Mouse (Mus musculus): Measurements from ENCODE around the gene Cbx5.

- TF ChIP-seq USF1 (IDR thresholded peaks at IDR 0.05; ENCODE audit: low read depth): no peak
- TF ChIP-seq MAX (IDR thresholded peaks at IDR 0.05): no peak
- no peak for TF ChIP-seq CEBPB (IDR thresholded peaks at IDR 0.05; ENCODE audit: low read depth)
- TF ChIP-seq CTCF (IDR thresholded peaks at IDR 0.05; ENCODE audit: control insufficient read depth, insufficient read depth, insufficient read length): no peak
- TF ChIP-seq MYOG (IDR thresholded peaks at IDR 0.05; ENCODE audit: control insufficient read depth, extremely low read depth, insufficient read length): no peak
These were observed 19.5 kb upstream of the Cbx5 start for GRCm38 (mm10) chr15:103259162-103259561.

Measured in C2C12 (cell line).